Mouse (Mus musculus): ENCODE data around the gene Bbof1.

Bbof1 gene

DNA sequence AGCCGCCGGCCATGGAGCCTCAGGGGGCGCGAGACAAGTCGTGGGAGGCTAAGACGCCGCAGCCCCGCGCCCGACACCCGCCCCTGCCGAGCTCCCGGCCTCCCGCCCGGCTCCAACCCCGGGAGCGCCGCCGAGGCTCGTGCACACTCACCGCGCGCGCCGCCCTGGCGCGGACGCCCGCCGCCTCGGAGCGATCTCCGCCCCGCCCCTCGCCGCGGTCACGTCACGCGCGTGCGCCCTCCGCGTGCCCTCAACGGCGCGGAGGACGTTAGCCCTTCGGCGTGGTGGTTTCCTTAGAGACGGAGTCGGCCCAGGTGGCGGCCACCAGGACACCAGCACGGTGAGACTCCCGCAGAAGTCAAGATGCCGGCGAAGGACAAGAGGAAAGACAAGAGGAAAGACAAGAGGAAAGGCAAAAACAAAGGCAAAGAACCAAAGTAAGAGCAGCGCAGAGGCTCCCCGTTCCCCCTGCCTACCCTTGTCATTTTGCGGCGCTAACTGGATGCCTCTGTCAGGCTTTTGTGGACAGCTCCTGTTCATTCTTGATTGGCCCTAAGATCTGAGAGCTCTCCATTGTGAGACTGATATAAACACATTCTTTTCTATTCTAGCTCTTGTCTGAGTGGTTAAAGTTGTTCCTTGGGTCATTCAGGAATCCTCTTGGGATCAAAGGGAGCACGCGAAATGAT is at the start of gene Bbof1, which contains the start of gene Entpd5:
Bbof1 (plus strand) TSS at position 253 of the 689 bp plus-strand sequence.
Entpd5 (minus strand) TSS at position 211 of the 689 bp plus-strand sequence.
- DNase-seq (ENCODE audit: low spot score in 2 of 2): peak; percentile 82 to 90

DNA sequence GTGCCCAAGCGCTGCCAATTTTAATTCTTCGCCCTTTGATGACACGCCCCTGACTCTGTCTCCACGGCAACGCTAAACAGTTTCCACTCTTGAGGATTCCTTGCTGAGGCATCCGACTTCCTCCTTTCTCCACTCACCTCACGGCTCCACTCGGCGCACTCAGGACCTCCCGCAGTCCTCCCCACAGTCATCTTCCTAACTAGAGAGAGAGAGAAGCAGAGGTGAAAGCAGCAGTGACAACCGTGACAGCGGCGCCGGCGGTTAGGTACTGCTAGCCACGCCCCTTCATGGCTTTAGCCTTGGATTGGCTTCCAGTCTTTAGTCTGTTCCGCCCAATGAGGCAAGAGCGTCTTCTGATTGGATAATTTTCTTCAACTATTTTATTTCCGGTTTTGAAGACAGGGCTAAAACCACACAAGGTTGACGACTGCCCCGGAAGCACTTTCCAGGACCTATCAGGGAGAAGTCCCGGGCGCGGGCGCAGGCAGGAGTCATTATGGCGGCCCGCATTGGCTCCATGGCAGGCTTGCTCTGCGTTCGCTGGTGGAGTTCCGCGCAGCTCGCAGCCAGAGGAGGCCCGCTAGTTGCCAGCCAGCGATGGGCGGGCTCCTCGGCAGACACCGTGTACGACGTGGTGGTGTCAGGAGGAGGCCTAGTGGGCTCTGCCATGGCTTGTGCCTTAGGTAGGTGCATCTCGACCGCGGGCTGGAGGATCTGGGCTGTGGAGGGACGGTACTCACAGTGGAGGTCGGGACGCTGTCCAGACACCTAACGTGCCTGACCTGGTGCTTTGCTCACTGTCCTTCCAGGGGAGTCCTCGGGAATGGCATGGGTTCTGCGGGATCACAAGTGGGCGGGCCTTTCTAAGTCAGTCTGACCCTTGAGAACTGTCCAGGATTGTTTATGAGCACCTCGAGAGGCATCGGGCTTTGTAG is 47.0 kb upstream of the Bbof1 start, which contains the start of the genes Coq6 and Fam161b:
Coq6 (plus strand) TSS at position 103 of the 935 bp plus-strand sequence.
Fam161b (minus strand) TSS at position 279 of the 935 bp plus-strand sequence.
- DNase-seq (ENCODE audit: low spot score in 2 of 2): peak; percentile 85 to 91

DNA sequence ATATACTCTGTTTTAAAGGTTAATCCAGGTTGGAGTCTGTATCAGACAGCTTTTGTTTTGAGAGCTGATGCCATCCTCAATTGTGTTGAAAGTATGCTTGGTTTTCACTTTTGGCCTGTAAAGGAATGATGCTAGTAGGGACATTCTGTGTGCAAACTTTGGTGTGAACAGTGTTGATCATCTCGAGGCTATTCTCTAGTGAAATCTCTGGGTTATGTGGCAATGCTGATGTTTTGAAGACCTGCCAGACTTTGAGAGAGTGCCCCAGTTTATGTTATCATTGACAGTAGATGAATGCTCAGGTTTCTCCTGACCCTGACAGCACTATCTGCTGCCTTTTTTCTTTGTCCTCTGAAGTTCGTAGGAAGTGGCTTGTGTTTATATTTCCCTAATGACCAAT is 46.0 kb upstream of the Bbof1 start:
- DNase-seq (ENCODE audit: low spot score in 2 of 2): no peak

DNA sequence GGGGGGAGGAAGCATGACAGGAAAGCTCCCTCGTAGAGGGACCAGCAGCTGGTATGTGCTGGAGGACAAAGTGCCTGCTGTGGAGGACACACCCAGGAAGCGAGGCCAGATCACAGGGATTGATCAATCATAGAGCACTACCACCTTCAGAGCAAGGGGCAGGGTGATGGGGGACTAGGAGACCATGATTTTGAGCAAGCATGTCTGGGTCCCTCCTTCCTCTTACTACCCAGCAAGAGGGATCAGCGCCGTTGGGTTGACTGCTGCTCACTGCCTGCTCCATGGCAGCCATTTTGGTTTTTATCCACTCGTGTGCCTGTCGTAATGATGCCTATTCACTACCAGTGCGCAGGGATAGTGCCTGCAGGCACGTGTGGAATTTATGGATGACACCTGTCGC is 44.6 kb upstream of the Bbof1 start:
- DNase-seq (ENCODE audit: low spot score in 2 of 2): no peak

DNA sequence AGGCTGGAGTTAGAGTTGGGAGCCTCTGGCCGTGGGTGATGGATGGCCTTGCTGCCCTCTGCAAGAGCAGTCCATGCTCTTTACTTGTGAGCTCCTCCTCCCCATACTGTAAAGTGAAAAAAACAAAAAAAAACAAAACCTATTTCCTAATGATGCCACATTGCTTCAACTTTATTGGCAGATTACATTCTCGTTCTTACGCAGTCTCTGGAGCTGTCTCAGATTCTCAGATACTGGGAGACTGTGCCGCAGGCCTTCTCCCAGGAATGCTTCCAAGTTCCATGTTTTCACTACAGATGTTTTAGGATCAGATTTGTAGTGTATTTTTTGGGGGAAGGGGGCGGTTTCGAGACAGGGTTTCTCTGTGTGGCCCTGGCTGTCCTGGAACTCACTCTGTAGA is 43.7 kb upstream of the Bbof1 start:
- no peak for DNase-seq (ENCODE audit: low spot score in 2 of 2)

DNA sequence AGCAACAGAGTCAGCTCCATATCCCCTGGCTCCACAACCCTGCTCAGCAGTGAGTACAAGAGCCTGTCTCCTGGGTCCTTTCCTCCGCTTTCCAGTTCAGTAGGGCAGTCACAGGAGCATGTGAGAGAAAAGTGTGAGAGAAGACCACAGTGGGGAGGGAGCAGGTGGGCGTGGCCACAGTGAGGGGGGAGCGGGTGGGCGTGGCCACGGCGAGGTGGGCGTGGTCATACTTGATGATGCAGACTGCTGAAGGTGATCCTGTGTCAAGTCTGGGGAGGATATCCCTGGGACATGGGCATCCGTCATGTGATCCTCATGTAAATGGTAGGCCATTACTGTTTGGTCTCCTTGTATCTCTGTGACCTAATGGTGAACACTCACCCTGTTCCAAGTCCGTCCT is 41.9 kb upstream of the Bbof1 start:
- no peak for DNase-seq (ENCODE audit: low spot score in 2 of 2)

DNA sequence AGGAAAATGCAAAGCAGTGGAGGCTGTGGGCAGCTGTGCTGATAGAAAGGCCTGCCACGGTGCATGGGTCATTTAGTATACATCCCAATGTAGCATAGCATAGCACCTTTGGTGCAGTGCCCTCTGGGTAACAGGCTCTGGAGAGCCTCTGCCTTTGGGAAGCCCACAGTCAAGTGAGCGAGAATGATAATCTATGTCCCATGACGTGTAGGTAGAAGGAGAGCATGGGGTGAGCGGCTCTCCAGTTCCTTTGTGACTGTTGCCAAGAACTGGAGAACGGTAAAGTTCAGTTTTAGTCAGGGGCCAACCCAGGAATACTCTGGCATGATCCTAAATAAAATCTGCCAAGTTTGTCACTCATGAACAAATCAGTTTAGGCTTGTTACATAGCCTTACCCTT is 37.2 kb upstream of the Bbof1 start:
- DNase-seq (ENCODE audit: low spot score in 2 of 2): no peak

DNA sequence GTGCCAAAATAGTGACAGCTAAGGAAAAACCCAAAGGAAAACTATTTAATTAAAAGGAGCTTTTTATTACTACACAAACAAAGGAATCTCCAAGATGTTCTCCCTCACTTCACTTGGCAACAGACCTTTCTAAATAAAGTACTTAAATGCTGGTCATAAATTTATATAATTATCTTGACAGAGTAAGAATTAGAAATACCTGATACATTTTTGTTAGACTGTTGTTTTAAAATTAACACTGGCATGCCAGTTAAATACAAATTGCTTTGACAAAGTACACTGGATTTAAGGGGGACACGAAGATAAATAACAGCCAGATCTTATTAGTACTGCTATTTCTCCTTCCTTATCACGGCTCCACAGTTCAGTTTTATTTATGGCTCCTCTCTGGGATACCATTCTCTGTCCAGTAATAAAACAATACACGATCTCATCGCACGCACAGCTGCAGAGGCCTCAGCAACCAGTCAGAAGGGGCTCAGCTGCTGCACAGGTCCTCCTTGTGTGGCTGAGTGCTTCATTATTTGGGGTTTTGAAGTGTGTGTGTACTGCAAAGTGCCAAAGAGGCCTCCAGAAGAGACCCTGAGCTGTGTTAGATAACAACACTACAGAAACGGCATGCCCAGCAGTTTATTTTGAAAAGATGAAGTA is 34.9 kb upstream of the Bbof1 start:
- DNase-seq (ENCODE audit: low spot score in 2 of 2): no peak

DNA sequence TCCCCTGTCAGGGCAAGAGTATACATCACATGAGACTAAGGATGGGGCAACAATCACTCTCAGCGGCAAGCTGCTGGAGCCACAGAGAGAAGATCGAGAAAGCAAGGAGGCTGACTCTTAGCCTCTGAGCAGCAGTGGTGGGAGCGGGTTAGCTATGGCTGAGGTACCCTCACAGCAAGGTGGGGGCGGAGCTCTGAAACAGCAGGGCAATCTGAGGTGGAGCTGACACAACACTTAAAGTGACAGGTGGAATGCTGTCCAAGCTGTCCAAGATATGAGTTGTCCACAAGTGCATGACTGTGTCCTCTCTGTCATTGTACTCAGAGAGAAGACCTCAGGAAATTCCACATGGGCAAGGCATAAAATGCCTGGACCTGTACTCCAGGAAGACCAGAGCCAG is 26.5 kb upstream of the Bbof1 start:
- DNase-seq (ENCODE audit: low spot score in 2 of 2): no peak

DNA sequence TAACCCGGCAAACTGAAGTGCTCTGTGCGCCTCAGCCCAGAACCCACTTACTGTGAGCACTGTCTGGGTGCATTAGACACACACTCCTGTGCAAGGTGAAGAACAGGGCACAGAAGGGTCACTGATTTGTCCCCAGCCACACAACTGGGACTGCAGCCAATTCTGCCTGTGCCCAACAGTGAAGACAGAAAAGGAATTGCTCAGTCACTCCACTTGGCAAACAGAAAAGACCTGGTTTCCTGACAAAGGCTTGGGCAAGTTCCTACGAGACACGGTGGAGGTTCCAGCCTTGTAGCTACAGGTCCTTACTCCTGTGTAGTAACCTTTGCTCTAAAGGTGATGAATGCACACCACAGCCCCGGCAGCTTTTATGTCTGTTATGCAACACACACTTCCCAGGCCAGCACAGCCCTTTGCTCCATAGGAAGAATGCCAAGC is 24.2 kb upstream of the Bbof1 start:
- peak; percentile 59 to 77 for DNase-seq (ENCODE audit: low spot score in 2 of 2)

DNA sequence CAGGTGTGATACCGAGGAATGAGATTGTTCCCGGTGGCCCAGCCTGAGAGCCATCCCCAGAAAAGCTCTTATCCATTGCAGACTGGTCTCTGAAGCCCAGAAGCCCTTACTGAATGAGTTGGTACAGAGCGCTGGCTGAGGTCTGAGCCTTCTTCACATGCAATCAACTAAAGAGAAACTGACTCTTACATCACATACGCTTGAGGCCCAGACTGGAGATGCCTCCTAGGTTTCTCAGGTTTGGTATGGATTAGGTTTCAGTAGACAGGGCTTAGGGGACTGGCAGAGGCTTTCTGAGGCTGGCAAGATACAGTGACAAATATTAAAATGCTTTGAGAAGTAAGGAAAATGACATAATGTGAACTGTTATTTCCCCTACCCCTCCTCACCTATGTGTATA is 23.5 kb upstream of the Bbof1 start:
- no peak for DNase-seq (ENCODE audit: low spot score in 2 of 2)

DNA sequence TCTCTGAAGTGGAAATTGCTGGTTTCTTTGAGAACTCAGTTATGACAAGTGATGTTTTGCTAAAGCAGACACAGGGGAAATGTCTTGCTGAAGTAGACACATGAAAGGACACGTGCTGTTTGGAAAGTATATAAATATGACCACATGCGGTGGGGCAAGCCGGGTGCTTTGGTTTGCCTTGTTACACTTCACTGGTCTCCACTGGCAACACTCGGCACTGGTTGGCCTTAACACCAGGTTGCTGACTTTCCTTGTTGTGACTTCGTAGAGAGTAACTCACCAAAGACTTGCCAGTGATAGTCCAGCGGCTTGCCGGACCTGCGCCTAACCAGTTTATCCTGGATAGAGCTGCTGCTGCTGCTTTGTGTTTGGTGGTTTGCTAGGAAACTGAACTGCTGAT is 20.8 kb upstream of the Bbof1 start:
- no peak for DNase-seq (ENCODE audit: low spot score in 2 of 2)

DNA sequence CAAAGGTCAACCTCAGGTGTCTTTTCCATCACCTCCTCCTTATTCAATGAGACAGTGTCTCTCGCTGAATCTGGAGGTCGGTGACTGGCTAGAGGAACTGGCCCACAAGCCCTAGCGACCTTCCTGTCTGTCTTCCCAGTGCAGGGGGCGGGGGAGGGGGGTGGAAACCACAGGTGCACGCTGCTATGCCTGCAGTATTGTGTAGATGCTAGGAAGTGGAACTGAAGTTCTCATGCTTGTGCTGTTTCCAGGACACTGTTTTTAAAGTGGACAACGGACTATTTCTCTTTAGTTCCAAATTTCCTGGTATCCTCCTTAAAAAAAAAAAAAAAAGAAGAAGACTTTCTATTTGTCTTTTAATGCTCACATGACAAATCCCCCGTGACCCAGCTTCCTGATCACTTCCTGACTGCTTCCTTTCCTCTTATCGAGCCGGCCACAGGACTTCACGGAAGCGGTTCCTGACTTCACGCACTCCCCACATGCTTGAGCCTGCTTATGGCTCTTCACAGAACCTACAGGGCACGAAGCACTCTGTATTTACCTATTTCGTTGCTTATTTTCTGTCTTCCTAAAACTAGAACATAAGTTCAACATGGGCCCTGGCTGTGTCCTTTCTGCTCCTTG is 20.0 kb upstream of the Bbof1 start:
- DNase-seq (ENCODE audit: low spot score in 2 of 2): no peak

DNA sequence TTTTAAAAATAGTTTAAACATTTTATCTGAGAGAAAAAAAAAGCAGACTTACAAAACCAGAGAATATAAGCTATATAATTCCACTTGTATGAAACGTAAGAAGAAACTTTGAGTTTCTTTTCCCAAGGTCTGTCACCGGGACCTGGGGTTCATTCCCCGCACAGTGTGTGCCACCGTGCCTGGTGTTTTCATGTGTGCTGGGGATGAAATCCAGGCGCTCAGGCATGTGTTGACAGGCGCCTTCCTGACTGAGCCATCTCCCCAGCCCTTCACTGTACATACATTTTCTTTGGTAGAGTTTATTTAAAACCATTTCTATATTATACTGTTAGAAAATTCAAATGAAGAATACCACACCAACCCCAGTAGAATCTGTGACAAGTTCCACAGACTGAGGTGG is 18.5 kb upstream of the Bbof1 start:
- no peak for DNase-seq (ENCODE audit: low spot score in 2 of 2)

DNA sequence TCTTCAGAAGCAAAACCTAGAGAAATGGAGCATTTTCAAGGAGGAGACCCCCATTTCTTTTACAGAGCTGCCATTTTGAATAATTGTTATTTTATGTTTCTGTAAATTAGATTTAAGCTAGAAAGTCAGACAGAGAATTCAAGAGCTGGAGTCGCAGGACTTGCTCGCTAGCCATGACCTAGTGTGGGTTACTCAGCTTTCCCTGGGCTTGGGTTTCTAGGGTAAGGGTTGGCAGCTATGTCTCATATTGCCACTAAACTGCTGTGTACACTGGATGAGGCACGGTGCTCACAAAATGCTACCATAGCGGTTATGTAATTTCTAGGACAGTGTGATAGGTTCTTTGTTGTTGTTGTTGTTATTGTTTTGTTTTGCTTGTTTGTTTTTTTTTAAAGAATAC is 16.2 kb upstream of the Bbof1 start:
- no peak for DNase-seq (ENCODE audit: low spot score in 2 of 2)

DNA sequence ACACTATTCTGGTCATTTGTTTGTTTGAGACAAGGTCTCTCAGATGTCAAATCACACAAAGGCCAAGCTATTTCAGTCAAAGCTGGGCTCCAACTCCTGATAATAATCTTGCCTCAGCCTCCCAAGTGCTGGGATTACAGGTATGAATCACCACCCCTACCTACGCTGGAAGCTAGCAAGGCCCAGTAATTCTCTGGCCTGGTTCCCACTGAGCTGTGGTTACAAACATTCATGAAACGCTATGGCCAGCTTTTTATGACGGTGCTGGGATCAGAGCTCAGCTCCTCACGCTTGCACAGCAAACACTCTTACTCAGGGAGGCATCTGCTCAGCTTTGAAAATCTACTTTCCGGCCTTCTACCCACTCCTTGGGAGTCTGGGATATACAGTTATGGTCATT is 15.0 kb upstream of the Bbof1 start:
- no peak for DNase-seq (ENCODE audit: low spot score in 2 of 2)

DNA sequence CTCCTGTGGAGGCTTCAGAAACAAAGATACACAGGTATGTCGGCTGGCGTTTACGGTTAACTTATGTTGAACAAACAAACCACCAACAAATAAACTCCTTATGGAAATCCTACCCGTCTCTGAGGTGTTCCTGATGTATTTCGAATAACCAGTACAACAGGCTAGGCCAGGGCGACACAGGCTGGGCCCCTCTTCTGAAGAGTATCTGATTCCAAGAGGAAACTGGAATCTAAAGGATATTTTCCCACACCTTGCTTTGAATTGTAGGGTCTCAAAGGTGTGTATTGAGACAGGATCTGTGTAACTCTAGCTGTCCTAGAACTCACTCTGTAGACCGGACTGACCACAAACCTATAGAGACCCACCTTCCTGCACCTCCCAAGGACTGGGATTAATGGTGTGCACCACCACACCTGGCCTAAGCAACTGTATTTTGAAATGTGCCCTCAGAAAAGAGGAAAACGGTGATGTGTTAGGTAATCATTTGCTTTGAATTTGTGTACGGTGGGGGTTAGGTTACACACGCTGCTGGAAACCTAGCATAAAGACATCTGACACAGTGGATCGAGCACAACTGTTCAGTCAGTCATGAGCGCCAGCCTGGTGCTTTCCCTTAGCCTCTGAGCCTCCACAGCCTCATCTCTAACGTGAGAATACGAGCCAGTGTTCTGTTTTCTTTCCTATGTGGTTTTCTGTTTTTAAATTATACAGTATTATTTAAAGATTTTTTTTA is 11.8 kb upstream of the Bbof1 start:
- DNase-seq (ENCODE audit: low spot score in 2 of 2): no peak

DNA sequence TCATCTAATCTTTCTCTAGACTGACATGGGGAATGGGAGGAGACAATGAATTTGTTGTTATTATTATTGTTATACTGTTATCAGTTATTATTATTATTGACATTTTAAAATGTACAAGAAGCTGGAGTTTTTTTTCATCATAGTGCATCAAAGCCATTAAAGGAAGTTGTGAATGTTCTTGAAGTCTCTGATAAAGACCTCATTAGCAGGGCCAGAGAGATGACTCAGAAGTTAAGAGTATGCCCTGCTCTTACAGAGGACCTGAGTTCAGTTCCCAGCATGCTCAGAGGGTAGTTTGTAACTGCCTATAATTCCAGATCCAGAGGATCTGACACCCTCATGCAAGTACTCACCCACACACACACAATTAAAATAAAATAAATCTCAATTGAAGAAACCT is 11.2 kb upstream of the Bbof1 start:
- DNase-seq (ENCODE audit: low spot score in 2 of 2): no peak

DNA sequence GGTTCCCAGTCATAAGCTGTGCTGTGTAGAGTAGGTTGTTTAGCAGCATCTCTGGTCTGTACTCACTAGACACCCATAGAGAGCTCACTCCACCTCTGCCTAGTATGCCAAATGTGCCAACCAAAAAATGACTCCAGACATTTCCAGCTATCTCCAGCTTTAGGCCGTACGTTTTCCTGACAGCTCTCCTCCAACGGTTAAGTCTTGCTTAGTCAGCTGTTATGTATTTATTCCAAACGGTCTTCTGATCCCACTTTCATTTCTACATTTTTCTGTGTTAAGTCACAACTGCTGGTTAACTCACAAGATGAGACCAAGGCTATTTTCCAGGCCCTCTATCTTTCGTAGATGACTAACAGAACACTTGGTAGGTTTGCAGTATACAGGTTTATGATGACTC is 10.2 kb upstream of the Bbof1 start:
- DNase-seq (ENCODE audit: low spot score in 2 of 2): no peak

DNA sequence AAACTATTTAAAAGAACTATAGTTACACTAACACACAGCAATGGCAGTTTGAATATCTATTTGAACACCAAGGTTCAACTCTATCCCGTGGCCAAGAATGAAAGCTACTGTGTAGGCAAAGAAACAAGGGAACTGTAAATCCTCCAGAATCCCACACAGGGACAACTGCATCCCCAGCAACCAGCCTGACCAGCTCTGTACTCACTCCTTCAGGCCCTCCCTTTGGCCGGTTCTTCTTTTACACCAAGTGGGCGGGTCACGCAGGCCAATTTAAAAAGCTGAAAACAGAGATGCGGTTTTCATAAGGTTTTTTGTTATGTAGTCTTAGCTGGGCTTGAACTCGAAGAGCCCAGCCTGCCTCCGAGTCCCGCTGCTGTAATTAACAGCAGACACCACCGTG is 9.7 kb upstream of the Bbof1 start:
- DNase-seq (ENCODE audit: low spot score in 2 of 2): peak in 1 of 2 experiments; percentile 34

DNA sequence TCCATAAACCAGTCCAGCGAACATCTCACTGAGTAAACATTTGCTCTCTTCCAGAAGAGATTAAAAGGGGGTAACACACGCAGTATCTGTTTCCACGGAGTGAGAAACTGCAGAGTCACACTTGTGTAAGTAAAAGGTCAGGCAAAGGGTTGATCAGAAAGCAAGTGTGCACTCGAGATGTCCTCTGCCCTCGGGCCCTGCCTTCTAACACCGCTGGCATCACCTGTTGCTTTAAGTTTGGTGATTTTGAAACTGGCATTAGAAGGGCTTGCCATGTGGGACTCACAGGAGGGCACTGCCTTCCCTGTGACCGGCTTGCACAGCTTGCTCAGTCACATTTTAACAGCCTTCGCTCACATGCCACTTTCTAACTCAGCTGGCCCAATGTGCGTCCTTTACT is 9.2 kb upstream of the Bbof1 start:
- peak; percentile 13 to 36 for DNase-seq (ENCODE audit: low spot score in 2 of 2)
